Mouse (Mus musculus) spleen, postnatal 4 days (tissue): ENCODE data around the gene Sgca.

Experiments used
- DNase-seq, 2 experiments: peaks; one replicate each; pipeline ENCODE4 v3.0.0; 2022; ENCODE audit warnings: low spot score in 2 of 2

The Sgca gene

DNA sequence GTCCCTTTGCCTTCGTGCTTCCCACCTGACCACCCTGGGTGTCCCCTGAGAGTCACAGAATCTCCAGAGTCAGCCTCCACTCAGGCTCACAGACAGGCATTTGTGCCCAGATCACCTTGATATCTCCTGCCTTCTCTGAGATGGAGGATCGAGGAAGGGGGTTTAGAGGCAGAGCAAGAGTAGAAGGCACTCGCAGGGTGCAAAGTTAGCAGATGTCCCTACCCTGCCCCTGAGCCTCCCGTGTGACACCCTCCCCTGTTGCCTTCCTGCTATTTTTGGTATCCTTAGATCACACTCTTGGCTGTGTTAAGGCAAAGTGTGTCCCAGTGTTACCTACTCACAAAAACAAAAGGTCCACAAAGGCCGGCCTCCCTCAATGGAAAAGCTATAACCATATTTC lies at the start of gene Sgca:
TSS of gene Sgca (minus strand) at position 129 of the 400 bp plus-strand sequence.
- DNase-seq: no peak

DNA sequence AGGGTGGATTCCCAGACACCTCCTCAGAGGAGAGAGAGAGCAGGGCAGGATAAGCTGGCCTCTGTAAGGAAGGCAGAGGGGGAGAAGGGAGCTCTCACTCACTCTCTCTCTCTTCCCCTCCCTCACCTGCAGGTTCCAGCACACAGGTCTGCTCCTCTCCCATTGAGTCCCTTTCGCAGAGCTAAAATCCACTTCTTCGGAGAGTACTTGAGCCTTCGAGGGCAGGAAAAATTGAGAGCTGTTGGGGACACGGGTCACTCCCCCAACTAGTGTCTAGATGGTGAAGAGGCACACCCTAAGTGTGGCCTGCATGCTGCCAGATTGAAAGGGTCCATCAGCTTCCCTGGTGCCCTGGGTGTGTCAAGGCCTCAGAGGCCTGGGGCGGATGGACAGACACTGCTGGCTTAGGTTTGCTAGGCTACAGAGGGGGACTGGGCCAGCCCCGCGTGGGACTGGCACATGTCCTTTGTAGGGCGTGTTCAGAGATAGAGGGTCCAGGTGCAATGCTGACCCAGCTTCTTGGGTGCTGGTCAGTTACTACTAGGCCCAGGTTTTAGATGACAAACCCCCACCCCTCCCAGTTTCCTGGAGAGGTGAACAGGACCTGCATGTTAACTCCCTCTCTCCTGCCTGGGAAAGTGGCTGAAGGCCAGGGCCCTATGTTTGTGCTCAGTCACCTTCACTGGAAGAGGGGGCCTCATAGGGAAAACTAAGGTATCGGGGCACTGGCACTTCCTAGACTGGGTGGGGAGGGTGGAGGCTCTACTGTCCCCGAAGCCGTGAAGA lies 49.3 kb upstream of the Sgca start:
- DNase-seq: no peak

DNA sequence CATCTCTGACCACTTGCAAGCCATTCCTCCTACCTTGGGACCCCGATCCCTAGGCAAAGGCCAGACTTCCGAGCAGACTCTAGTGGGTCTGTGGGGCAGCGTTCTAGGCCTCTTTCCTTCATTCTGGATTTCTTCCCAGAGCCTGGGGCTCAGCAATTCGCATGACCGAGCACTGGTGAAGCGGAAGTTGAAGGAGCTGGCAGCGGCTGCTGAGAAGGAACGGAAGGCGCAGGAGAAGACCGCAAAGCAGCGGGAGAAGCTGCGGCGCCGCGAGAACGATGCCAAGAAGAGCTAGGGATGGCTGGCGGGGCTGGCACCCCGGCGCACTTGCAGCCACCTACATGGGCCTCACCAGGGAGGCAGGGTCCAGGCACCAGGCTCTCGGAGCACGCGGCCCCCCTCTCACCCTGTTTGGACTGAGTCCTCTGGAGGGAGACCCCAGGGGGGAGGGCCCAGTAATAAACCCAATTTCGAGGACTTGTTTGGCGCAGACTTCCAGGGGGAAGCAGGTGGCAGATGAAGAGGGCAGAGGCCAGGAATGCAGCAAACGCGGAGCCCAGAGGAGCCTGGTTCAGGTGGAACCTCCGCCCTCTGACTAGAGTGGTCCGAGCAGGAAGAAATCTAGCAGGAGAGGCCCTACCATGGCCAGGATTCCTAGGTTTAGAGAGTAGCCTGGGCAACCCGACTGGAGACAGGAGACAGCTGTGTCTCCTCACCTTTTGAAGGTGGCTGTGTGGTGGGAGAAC lies 48.5 kb upstream of the Sgca start:
- no peak for DNase-seq

DNA sequence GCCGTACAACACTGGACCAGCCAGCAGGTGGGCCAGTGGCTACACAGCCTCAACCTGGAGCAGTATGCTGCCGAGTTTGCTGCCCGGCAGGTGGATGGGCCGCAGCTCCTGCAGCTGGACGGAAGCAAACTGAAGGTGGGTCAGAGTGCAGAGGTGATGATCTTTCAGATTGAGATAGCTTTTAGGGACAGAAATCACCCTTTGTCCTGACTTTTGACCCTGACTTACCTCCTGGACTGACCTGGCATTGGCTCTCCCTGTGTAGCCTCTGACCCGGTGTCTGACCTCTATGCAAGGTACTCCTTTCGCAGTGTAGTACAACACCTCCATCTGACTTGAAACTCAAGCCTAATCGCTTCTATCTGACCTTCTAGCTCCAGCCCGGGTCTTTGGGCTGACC lies 47.4 kb upstream of the Sgca start:
- DNase-seq: no peak

DNA sequence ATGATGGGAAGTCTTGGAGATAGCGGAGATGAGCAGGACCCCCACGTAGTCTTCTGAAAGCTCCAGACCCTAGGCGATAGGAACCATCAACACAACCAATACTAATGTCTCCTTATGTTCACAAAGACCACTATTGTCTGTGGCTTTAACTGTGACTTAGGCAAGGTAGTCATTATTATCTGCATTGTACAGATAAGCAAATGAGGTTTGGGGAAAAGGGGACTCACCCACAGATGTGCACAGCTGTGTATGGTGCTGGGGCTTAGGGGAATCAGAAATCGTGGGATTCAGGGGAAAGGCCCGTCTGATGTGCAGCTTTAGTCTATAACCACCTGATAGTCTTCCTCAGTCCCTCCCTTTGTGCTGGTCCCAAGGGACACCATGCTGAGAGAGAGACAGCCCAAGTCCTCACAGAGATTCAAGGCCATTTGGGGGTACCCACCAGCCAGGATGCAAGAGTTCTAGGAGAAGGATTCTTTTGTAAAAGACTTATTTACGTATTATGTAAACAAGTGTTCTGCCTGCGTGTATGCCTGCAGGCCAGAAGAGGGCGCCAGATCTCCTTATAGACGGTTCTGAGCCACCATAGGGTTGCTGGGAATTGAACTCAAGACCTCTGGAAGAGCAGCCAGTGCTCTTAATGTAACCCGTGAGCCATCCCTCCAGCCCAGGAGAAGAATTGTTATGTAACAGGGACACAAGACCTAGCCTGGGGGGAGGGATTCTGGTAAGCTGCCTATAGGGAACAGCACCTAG lies 46.3 kb upstream of the Sgca start:
- DNase-seq: no peak

DNA sequence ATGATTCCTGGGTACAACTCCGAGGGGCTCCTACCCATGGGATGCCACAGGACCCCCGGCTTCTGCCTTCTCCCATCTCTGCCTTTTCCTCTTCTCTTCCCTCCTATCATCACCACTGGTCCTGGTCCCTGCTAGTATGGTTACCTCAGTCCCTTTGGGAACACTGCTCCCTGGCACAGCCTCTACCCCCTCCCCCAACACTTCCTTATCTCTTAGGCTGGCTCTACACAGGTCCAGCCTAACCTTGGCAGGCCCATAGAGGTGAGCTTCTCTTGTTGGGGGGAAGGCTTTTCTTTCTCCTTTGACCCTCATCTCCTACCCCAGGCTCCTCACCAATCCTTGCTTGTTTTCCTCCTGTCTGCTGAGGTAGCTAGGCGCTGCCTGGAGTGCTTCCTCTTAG lies 39.4 kb upstream of the Sgca start:
- no peak for DNase-seq

DNA sequence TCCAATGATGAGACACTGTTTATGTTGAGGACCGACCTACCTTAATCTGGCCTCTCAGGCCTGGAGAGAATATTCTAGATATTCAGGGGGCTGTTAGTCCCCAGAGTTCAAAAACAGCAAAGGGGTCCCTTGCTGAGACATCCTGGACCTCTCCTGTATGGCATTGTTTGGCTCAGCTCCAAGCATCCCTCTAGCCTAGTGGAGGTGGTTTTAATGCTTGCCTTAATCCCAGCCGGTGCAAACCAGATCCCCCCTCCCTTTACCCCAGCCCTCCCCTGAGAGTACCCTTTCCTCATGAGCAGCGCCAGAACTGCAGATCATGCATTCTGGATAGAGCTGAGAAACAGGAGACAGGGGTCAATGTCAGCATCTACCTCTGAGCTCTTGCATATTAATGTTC lies 36.4 kb upstream of the Sgca start:
- DNase-seq: no peak

DNA sequence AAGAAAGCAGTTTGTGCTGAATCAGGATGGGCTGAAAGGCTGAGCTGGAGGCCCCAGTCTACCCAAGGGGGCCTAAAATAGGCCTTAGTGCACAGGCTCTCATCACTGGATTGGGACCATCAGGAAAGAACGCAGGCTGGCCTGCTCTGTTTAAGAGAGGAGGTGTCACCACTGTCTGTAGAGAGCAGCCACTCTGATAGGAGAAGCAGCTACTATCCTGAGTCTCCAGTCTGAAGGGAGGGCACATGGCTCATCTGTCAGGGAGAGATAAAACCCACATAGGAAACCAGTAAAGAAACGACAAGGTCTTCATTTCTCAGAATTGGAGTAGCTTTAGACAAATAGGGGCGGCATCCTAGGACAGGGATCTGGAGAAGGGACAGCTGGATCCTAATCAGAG lies 35.9 kb upstream of the Sgca start:
- DNase-seq: peak; percentile 80 to 86

DNA sequence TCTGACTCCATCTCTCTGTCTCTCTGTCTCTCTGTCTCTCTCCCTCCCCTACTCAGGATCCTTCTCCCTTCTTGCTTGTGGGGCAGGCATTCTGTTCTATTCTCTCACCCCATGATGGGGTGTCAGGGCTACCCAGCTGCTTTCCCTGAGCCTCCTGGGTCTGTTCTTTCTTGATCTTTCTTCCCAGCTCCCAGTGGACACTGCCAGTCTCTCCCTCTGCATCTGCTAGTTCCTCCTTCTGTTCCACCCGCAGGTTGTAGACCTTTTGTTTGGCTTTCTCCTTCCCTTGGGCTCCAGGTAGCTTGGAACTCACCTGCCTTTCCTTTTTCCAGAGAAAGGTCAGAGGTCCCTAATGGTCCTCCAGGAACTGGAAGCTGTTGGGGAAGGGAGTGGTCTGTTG lies 35.3 kb upstream of the Sgca start:
- DNase-seq: no peak

DNA sequence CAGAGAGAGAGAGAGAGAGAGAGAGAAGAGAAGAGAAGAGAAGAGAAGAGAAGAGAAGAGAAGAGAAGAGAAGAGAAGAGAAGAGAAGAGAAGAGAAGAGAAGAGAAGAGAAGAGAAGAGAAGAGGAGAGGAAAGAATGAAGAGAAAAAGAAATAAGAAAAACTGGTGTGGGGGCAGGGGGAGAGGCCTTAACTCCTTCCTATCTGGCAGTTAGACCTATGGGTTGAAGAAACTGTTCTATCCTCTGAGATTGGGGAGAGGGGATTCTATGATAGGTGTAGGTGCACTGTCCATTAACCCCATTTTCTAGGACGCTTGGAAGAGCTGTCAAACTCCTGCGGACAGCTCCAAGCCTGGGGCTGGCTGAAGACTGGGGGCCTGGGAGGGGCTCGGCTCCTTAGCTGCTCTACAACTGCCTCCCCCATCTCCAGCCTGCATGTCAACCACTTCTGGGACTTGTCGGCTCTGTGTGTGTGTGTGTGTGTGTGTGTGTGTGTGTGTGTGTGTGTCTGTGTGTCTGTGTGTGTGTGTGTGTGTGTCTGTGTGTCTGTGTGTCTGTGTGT lies 34.8 kb upstream of the Sgca start:
- peak in 1 of 2 experiments; percentile 50 for DNase-seq

DNA sequence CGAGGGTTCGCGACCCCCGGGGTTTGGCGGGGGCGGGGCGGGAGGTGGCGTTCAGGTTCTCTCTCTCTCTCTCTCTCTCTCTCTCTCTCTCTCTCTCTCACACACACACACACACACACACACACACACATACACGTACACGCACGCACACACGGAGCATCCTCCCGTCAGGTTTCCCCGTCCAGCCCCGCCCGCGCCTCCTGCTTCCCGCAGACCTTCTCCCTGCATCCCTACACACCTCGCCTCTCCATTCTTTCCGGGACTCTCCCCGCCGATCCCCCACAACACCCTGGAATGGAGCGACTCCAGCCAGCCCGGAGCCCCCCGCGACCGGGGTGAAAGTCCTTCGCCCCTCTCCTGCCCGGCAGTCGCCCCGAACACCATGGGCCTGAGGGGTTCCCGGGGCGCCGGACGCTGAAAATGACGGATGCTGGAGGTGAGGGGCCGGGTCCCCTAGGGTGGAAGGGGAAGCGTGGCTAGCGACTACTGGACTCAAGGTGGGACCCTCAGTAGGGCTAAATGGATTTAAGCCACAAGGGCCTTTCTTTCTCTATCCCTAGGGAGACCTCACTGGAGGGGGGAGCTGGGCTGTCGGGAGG lies 34.1 kb upstream of the Sgca start:
- peak; percentile 60 to 84 for DNase-seq

DNA sequence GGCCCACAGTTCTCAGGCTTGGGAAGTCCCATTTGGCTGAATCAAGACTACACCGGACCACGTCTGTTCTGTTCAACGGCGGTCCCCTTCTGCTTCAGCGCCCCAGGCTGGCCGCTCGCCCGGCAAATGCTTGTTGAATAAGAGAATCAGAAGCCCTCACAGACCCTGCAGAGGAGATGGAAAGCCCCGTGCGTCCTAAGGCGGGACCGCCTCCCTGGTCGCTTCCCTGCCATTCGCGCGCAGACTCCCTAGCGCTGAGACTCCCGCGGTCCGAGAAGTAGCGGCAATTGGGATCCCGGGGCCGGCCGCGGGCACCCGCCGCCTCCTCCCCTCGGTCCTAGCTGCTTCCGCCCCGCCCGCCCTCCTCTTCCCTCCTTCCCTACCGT lies 33.5 kb upstream of the Sgca start, which contains the start of gene Samd14:
TSS of gene Samd14 (plus strand) at position 251 of the 386 bp plus-strand sequence.
- peak; percentile 70 to 84 for DNase-seq

DNA sequence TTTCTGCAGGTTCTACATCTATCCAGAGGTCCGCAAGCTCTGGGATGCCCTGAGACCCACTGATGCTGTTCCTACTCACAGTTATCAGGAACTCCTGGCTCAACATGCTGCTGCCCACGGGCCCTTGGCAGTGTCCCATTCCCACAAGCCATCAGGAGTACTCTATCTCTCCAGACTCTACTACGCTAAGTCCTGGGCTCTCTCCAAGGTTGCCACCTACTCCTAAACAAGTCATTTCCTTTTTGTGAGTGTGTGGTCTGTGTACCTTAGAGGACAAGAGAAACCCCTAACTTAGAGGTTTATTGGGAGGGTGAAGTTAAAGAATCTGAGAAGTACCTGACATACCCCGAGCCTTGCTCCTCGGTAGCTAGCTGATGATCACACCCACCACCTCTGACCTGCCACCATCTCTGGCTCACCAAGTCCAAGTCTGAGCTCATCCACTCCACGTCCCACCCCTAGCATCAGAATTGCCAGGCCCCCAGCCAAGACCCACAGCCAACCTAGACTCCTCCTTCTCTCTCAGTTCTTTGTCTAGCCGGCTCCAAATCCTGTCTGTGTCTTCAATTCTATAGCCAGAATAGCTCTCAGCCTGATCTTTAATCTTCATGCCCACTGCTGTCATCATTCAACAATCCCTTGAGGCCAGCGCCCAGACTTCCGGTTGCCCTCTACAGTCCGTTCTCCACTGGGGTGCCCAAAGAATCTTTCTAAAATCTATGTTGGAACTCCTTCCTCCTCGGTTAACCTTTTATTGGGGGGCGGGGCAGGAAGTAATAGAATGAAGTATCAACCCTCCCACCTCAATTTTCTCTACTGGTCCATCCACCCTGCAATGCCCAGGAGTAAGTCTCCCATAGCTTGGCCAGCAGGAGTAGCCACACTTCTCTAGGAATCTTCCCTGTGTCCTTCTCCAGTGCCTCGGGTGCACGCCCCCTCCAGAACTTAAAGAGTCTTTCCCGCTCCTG lies 32.8 kb upstream of the Sgca start:
- DNase-seq: peak in 1 of 2 experiments; percentile 53

DNA sequence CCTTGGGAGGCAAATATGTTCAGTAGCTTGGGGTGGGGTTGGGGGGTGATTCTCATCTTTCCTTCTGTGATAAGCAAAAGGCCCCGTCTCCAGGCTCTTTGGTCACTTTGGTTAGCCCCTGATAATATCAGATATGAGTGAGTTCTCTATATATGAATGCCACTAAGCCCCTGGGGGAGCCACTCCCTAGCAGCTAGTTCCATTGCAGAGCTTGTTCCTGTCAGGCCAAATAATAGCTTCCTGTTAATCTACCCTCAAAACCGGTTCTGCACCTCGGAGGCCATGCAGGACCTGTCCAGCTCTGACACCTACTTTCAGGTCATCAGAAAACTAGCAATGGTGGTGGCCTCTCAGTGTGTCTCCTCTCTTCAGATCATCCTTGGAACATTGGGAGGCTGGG lies 31.3 kb upstream of the Sgca start:
- no peak for DNase-seq

DNA sequence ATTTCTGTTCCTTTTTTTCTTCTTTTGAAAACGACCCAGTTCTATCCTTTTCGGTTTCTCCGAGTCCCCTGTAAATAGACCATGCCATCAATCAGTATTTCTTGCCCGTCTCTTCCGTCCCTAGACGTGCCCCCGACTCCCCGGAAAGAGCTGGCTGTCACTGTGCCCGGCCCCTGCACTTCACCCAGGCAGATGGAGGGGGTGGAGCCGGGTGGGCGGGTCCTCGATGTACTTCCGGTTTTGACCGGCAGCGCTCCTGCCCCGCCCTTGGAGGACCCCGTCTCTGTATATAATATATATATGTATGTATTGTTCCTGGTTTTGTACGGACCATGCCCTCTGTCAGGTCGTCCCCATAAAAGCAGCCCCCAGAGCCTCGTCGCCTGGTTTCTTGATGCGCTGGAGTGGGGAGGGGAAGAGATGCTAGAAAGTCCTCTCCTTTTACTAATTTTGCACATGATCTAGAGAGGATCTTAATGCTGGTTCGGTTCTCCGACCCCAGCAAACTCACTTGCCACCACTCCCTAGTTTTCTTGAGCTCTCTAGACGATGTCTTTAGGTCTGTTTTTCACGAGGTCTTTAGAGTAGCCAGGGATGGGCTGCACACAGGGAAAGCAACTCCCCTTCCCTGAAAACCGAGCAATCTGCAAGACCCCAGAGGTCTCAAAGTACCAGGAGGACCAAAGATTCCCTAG lies 30.5 kb upstream of the Sgca start:
- DNase-seq: peak; percentile 84 to 92

DNA sequence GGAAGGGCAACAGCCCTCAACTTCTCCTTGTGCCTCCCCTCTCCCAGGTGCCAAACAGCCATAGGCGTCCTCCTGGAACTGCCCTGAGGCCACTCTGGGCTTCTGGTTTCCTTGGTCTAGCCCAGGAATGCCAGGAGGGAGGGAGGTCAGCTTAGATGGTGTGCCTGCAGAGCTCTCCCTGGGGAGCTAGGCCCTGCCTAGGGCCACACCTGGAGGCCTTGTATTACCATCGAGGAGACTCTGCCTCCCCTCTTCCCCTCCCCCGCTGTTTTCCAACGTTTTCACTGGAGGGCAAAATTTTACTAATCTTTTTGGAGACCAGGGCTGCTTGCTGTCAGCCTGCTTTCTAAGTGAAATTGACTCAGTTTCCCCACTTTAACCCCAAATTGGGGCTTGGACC lies 29.9 kb upstream of the Sgca start:
- peak in 1 of 2 experiments; percentile 30 for DNase-seq

DNA sequence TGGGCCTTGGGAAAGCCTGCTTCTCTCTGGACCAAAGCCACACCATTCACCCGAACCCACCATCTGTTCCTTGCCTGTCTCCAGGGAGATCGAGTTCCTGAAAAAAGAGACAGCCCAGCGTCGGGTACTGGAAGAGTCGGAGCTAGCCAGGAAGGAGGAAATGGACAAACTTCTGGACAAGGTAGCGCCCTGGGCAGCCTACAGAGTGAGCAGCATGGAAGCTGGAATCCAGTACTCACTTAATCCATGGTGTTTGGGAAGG lies 28.7 kb upstream of the Sgca start:
- DNase-seq: no peak

DNA sequence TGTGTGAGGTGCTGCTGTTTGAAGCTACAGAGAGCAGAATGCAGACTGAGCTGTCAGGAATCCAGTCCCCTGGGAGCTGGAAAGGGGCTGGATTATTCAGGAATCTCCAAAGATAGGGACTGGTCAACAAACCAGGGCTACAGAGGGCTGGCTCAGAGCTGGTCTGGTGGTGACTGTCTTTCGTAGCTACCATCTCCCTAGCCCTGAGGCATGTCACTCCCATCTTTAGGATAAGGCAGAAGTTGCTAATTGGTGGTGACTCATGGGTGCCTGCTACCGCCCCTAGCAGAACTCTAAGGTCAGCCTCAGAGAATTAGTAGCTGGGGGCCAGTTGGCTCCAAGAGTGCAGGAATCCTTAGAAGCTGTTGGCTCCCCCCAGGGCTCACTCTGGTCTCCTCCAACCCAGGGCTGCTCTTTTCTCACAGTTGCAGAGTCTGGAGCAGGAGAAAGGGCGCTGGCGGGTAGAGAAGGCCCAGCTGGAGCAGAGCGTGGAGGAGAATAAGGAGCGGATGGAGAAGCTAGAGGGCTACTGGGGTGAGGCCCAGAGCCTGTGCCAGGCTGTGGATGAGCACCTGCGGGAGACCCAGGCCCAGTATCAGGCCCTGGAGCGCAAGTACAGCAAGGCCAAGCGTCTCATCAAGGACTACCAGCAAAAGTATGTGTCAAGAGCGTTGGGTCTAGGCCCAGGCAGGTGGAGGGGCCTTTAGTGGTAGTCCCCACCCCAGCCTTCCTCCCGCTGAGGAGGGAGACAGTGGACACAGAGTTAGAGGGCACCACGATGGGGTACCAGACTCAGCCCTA lies 28.2 kb upstream of the Sgca start:
- DNase-seq: no peak

DNA sequence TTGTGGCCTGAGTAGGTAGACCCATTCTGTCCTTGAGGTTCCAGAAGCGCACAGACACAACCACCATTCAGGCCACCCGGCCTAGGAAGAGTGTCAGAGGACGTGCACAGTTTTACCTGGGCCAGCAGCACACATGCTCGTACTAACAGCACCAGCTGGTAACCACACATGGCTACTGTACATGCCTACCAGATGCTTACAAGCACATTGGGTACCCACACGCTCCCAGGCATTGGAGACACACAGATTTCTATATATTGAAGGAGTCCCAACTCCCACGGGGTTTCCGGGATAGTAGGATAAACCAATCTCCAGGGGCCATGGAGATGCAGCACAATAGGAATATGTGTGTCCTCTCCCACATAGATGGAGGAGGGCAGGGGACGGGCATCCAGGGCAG lies 26.6 kb upstream of the Sgca start:
- no peak for DNase-seq
